Mouse (Mus musculus) heart, postnatal 0 days (tissue): Measurements from ENCODE around the gene Plekha8.

ENCODE experiments used
- CTCF ChIP-seq: IDR thresholded peaks from 2 replicates; pipeline ENCODE4 v1.5.1; 2016; ENCODE audit warnings: antibody characterized with exemption, control low read depth, low read depth
- EP300 ChIP-seq: IDR thresholded peaks from 2 replicates; pipeline ENCODE4 v1.6.1; 2016; ENCODE audit warnings: antibody characterized with exemption, low read depth

DNA sequence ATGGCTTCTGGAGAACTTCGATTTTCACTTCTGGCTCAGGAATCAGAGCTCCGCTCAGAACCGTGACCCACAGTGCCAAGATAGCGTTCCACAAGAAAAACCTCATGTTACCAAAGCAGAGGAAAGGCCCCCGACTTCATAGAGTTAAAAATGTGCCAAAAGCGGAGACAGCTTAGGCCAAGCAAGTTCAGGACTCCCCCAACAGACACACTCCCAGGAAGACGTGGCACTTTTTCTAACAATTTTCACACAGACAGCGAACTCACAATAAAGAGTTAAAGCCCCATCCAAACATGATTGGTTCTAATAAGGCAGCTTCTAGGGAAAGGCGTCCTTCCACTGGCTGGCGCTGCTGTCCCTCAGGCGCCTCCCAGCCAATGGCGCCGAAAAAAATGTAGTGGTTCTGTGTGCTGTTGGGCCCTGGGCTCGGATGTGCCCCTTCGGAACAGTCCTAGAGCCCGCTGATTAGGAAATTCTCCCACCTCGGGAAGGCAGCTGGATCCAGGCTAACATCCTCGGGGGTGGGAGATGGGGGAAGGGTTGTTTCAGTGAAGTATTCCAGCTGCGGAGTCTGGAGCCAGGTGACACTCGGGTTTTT, 1.9 kb upstream of the Plekha8 start:
- TF ChIP-seq EP300 = no peak
- no peak for TF ChIP-seq CTCF
